Mouse (Mus musculus) spleen, adult 2 months (tissue): ENCODE measurements at regions not wholly inside any gene's neighbourhood (a gene's known extent, or its start where the extent isn't known, plus 50 kb on each side); places are given as distances from the start of the nearest gene placed in this dataset.

Experiments
- CTCF ChIP-seq: fragments of 200-500 bp; IDR thresholded peaks from 2 replicates; pipeline ENCODE4 v1.5.1; 2011; ENCODE audit warnings: mild to moderate bottlenecking, inconsistent platforms; ENCODE audit not compliant: insufficient read depth, insufficient read length, insufficient replicate concordance; ENCODE audit errors: extremely low read depth
- POLR2A ChIP-seq: fragments of 200-500 bp; IDR thresholded peaks from 2 replicates; pipeline ENCODE4 v1.6.1; 2011; ENCODE audit warnings: low read depth, low read length, inconsistent platforms

- TF ChIP-seq POLR2A: no peak
- TF ChIP-seq CTCF: no peak
These were observed 73.2 kb upstream of the Ercc6l2 start for GRCm38 (mm10) chr13:63741879-63742278.
